Mouse (Mus musculus) liver, embryonic 14.5 days (tissue): ENCODE data around the gene Phactr4. TPM values are rescaled to one million over a fixed set of nuclear protein-coding genes. Genes with fewer than 3 reads are reported as not detected.

Source experiments
- ATAC-seq: fragments of 200-750 bp; cut with Nextera tagmentation; 2 replicates; pipeline ENCODE4 v1.8.0; 2017; ENCODE audit warnings: moderate number of reproducible peaks, mild to moderate bottlenecking, moderate library complexity; ENCODE audit not compliant: insufficient read depth
- DNase-seq, 3 experiments: peaks; one replicate each; pipeline ENCODE4 v3.0.0-alpha.2; 2012 to 2013; ENCODE audit warnings: low read depth in 3 of 3, low spot score in 3 of 3
- H3K27ac ChIP-seq: fragments of 300-500 bp; sonication (generic); 2 replicates; pipeline ENCODE4 v1.5.1; 2014; ENCODE audit warnings: moderate library complexity, mild to moderate bottlenecking, control low read depth, inconsistent platforms
- H3K27me3 ChIP-seq: fragments of 300-500 bp; sonication (generic); 2 replicates; pipeline ENCODE4 v1.6.1; 2014; ENCODE audit warnings: mild to moderate bottlenecking, low read length, moderate library complexity; ENCODE audit not compliant: control insufficient read depth, insufficient read depth
- H3K36me3 ChIP-seq: fragments of 300-500 bp; sonication (generic); replicated peaks from 2 replicates; pipeline ENCODE4 v1.6.1; 2014; ENCODE audit warnings: low read depth; ENCODE audit not compliant: control insufficient read depth, insufficient read depth
- H3K4me1 ChIP-seq, 2 experiments: fragments of 200-500 bp in 1 of 2; fragments of 300-500 bp in 1 of 2; sonication (generic) in 1 of 2; replicated peaks; 2 replicates each; pipeline ENCODE4 v1.6.1; 2012 to 2014; ENCODE audit warnings: antibody characterized with exemption in 1 of 2, inconsistent platforms in 1 of 2, low read length in 1 of 2; ENCODE audit not compliant: control insufficient read depth in 2 of 2, insufficient read depth in 2 of 2
- H3K4me2 ChIP-seq: fragments of 300-500 bp; sonication (generic); 2 replicates; pipeline ENCODE4 v1.6.1; 2014; ENCODE audit warnings: low read depth, mild to moderate bottlenecking, control low read depth, moderate library complexity
- H3K4me3 ChIP-seq, 2 experiments: fragments of 200-500 bp in 1 of 2; fragments of 300-500 bp in 1 of 2; sonication (generic) in 1 of 2; 2 replicates each; pipeline ENCODE4 v1.5.1; 2012 to 2014; ENCODE audit warnings: low read depth in 2 of 2, low read length in 2 of 2, mild to moderate bottlenecking in 2 of 2, control low read depth in 1 of 2, inconsistent platforms in 1 of 2, moderate library complexity in 1 of 2; ENCODE audit not compliant: insufficient read depth in 1 of 2
- H3K9ac ChIP-seq: fragments of 300-500 bp; sonication (generic); replicated peaks from 2 replicates; pipeline ENCODE4 v1.6.1; 2014; ENCODE audit warnings: mild to moderate bottlenecking, control low read depth, moderate library complexity
- H3K9me3 ChIP-seq: fragments of 300-500 bp; sonication (generic); 2 replicates; pipeline ENCODE4 v1.6.1; 2016; ENCODE audit warnings: low read length, mixed read lengths; ENCODE audit not compliant: control insufficient read depth
- CTCF ChIP-seq: IDR thresholded peaks from 2 replicates; pipeline ENCODE4 v1.5.1; 2016; ENCODE audit warnings: antibody characterized with exemption, low read depth, control low read depth
- EP300 ChIP-seq: IDR thresholded peaks from 2 replicates; pipeline ENCODE4 v1.6.1; 2016; ENCODE audit warnings: antibody characterized with exemption, low read depth
- WGBS: fragments of 180-500 bp; shearing (Covaris S2); extraction: QIAGEN DNeasy Blood & Tissue Kit; methylation state at CpG from one replicate; pipeline ENCODE4 v1.1.7; 2014; ENCODE audit not compliant: insufficient replicate concordance; 5-methylcytosine and 5-hydroxymethylcytosine counted together
- polyA plus RNA-seq, 2 experiments: library from polyadenylated mRNA; depleted of rRNA in 1 of 2; stranded (reverse) in 1 of 2; unstranded in 1 of 2; fragments of >200 nt; fragmentation: Nextera tagmentation in 1 of 2; extraction: Ambion mirVana in 1 of 2; gene quantifications; 2 replicates each; pipeline versions ENCODE4 v1.2.1 to v1.2.3; 2012 to 2014

Phactr4 gene
- polyA plus RNA-seq, 2 experiments, result 7.4 to 10.9 TPM

DNA sequence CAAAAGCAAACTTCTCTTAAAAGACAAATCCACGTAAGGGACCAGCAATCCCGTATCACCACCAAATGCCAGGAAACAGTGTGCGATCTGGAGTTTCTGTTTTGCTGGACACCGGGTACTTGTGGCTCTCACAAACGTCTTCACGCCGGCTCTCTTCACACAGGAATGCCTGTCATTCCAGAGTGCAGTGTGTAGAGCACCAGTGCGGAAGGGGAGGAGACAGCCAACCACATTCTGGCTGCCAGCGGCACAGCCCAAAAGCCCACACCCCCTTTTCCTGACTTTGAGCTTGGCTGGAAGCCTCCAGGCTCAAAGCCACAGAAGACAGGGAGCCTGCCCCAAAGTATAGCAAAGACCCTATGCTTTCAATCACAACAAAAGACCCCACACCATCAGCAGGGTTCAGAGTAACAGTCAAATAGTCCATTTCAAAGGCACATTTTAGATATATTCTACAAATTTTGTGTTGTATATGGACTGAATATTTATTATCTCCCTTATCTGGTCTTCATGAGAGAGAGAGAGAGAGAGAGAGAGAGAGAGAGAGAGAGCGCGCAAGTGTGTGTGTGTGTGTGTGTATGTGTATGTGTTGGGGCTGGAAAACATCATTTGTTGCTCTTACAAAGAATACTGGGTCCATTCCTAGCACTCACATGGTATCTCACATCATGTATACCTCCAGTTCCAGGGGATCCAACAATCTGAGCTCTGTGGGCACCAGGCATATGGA lies 24.1 kb downstream of the Phactr4 start:
- Histone ChIP-seq H3K4me1 (peaks cover 5 to 16% of the 10 kb centered on the region in 2 experiments), H3K4me2 (peak overlapping the region; percentile 84), H3K9me3 (no peaks in the 10 kb centered on the region), H3K9ac (peak overlapping the region; percentile 70), H3K27me3 (no peaks in the 10 kb centered on the region), H3K4me3 (peak overlapping the region; percentile 63 to 71), H3K27ac (peak overlapping the region; percentile 80), H3K36me3 (no peaks in the 10 kb centered on the region)
- DNase-seq (peak; percentile 52 to 68 (median 59)), ATAC-seq (peak; percentile 85)
- 7% methylated on average over 11 of the region's 11 CpGs for WGBS
- no peak for TF ChIP-seq EP300

DNA sequence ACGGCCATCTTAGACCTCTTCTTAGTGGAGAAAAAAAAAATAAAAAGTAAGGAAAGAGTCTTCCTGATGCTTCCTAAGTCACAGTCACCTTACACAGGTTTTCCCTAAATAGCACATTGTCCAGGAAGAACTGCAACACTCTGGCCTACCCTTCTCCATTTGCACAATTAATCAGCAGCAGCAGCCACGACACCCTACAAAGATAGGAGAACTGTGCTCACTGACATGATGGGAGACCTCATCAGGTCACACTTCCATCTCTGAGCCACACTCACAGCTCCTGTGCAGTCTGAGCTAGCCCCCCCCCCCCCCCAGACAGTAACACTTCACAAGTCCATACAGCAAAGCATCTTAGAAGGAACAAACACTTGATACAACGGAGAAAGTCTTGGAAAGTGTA lies 25.2 kb downstream of the Phactr4 start:
- Histone ChIP-seq H3K4me1 (peaks cover 5 to 16% of the 10 kb centered on the region in 2 experiments), H3K9me3 (no peaks in the 10 kb centered on the region; the same call in 1 of the 2 replicates), H3K4me3 (peak overlapping the region; percentile 30 to 63), H3K4me2 (peak overlapping the region; percentile 84), H3K9ac (peak overlapping the region; percentile 7), H3K36me3 (no peaks in the 10 kb centered on the region), H3K27ac (peak overlapping the region; percentile 80; the same call in 1 of the 2 replicates), H3K27me3 (no peaks in the 10 kb centered on the region)
- 56% methylated on average over 3 of the region's 3 CpGs for WGBS
- DNase-seq (peak in 1 of 3 experiments; percentile 29), ATAC-seq (peak; percentile 49; the same call in 1 of the 2 replicates)
- TF ChIP-seq CTCF (no peak), EP300 (peak; percentile 45)

DNA sequence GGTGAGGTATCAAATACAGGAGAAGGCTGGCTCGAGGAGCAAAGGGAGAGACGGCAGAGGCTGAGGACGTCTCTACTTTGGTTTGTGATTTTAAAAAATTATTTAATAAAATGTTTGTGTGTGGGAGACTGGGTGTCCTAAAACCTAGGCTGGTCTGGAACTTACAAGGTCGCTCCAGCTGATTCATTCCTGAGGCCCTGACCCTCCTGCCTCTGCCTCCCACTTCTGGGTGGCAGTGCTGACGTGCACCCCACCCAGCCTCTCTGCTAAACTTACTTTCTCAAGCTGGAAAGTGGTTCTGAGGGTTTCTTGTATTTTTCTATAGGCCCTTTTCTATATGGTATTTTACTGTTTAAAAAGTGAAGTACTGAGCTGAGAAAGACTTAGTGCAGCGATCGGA lies 26.0 kb downstream of the Phactr4 start:
- 78% methylated on average over 7 of the region's 7 CpGs for WGBS
- Histone ChIP-seq H3K27ac (no peak overlapping the region), H3K9ac (no peak overlapping the region), H3K36me3 (no peaks in the 10 kb centered on the region), H3K4me1 (peaks cover 8 to 20% of the 10 kb centered on the region in 2 experiments), H3K9me3 (no peaks in the 10 kb centered on the region; the same call in 1 of the 2 replicates), H3K4me2 (peak overlapping the region; percentile 84), H3K4me3 (peak overlapping the region; percentile 20 to 63; a peak in 2 of 4 replicates), H3K27me3 (no peaks in the 10 kb centered on the region)
- ATAC-seq (no peak), DNase-seq (no peak)
- TF ChIP-seq CTCF (no peak), EP300 (no peak)

DNA sequence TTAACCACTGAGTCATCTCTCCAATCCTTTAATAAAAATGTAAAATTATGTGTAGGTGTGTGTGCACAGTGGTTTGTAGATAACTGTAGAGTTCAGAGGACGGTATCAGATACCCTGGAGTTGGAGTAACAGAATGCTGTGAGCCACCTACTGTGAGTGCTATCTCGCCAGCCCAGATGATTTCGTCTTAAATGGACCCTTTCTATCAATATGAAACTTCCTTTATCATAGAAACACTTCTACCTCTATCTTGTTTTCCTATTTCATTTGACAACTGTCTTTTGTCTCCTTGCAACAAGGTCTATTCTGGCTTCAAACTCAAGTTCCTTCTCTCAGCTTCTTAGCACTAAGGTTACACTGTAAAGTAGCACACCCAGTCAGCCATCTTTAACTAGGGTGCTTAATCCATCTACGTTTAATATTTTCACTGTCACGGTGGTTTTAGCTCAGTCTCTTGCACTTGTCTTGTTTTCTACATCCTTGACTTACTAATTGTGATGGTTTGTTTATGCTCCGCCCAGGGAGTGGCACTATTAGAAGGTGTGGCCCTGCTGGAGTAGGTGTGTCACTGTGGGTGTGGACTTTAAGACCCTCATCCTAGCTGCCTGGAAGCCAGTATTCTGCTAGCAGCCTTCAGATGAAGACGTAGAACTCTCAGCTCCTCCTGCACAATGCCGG lies 31.1 kb downstream of the Phactr4 start:
- 33% methylated on average over 8 of the region's 8 CpGs for WGBS
- no peak overlapping the region for H3K9ac ChIP-seq

DNA sequence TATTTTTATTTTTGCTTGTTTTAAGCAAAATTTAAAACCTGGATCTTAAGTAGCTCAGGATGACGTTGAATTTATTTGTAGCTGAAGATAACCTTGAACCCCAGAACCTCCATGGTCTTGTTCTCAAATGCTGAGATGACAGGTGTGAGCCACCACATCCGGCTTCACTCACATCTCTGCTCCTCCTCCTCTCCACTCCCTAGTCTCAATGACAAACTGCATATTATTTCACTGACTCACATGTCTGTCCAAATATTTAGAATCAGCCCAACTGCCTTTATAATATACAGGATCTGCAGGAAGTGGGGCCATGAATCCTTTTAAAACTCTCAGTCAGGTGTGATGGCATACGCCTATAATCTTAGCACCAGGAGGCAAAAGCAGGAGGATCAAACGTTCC lies 33.0 kb downstream of the Phactr4 start:
- Histone ChIP-seq H3K36me3 (peaks cover 14% of the 10 kb centered on the region), H3K27me3 (no peaks in the 10 kb centered on the region), H3K9ac (no peak overlapping the region), H3K4me1 (peaks cover 24 to 31% of the 10 kb centered on the region in 2 experiments), H3K27ac (no peak overlapping the region), H3K9me3 (no peaks in the 10 kb centered on the region; the same call in 1 of the 2 replicates), H3K4me3 (no peak overlapping the region), H3K4me2 (no peak overlapping the region)
- ATAC-seq (no peak), DNase-seq (no peak)
- no peak for TF ChIP-seq CTCF
- TF ChIP-seq EP300, result no peak
- WGBS, result 75% methylated on average over 4 of the region's 4 CpGs

More for the DNA sequence above, 31.1 kb downstream of the Phactr4 start:
- Histone ChIP-seq H3K4me2 (peak overlapping the region; percentile 48), H3K27me3 (no peaks in the 10 kb centered on the region), H3K9me3 (no peaks in the 10 kb centered on the region; the same call in 1 of the 2 replicates), H3K27ac (peak overlapping the region; percentile 83), H3K4me1 (peaks cover 24 to 37% of the 10 kb centered on the region in 2 experiments), H3K36me3 (peaks cover 4% of the 10 kb centered on the region), H3K4me3 (no peak overlapping the region)
- ATAC-seq, result peak; percentile 95
- TF ChIP-seq EP300, result peak; percentile 87
- TF ChIP-seq CTCF, result no peak
- peak; percentile 75 to 78 (median 78) for DNase-seq
